Mouse (Mus musculus) layer of hippocampus, adult 6 months (tissue): ENCODE measurements around the gene Pdcd11. TPM values are rescaled to one million over a fixed set of nuclear protein-coding genes. Genes with fewer than 3 reads are reported as not detected.

Source experiments
- long read RNA-seq, 2 experiments: library from polyadenylated mRNA; unstranded; transcript quantifications; one replicate each; pipeline ENCODE4 v2.0.0; 2019 to 2020
- polyA plus RNA-seq: library from polyadenylated mRNA; unstranded; fragments of <200 nt; fragmentation: Nextera tagmentation; gene quantifications from 2 replicates; pipeline ENCODE4 v1.2.3, GENCODE M21; 2021

The Pdcd11 gene
- 2.7 TPM in 2 replicates for polyA plus RNA-seq
- long read RNA-seq, experiment 1, partial matches to known transcripts, result 13 of 13 reads
- long read RNA-seq, experiment 1, other reads (novel, unspliced or antisense), result 0 of 13 reads
- long read RNA-seq, experiment 2, full-length matches to known transcripts, result 2 of 13 reads
- long read RNA-seq, experiment 2, partial matches to known transcripts, result 10 of 13 reads
- long read RNA-seq, experiment 2, other reads (novel, unspliced or antisense), result 1 of 13 reads

GRCm38 (mm10) chr19:47090550-47091156 is at the start of gene Pdcd11, which contains the start of gene Usmg5:
Gene Pdcd11 (plus strand): TSS chr19:47090768.
Gene Usmg5 (minus strand): TSS chr19:47090647.

GRCm38 (mm10) chr19:47050271-47051032 is 40.1 kb upstream of the Pdcd11 start, which contains the start of gene Pcgf6:
Gene Pcgf6 (minus strand): TSS chr19:47050906.

DNA sequence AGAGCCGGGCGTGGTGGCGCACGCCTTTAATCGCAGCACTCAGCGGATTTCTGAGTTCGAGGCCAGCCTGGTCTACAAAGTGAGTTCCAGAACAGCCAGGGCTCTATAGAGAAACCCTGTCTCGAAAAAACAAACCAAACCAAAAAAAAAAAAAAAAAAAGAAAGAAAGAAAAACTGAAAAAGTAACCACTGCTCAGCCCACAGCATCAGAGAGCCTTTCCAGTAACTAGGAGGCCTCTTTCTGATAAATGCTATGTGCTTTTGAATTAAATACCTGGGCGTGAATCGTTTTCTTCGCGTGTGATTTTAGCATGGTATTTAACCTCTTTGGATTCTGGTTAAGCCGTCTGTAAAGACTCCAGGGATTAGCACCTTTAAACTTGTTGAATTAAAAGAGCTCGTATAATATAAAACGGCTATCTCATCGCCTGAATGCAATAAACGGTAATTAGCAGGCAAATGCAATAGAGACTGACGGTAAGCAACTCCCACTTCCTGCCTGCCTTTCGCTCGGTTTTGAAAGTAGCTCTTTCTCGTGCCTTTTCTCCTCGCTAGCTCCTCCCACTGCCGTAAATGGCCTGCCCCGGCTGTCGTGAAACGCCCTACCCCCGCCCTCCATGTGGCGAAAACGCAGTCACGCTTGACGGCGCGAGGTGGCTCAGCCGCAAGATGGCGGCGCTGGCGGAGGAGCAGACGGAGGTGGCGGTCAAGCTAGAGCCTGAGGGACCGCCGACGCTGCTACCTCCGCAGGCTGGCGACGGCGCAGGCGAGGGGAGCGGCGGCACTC is 23.3 kb upstream of the Pdcd11 start, which contains the start of gene Taf5:
Gene Taf5, plus strand, starts transcription at position 651 of the 787 bp plus-strand sequence.

DNA sequence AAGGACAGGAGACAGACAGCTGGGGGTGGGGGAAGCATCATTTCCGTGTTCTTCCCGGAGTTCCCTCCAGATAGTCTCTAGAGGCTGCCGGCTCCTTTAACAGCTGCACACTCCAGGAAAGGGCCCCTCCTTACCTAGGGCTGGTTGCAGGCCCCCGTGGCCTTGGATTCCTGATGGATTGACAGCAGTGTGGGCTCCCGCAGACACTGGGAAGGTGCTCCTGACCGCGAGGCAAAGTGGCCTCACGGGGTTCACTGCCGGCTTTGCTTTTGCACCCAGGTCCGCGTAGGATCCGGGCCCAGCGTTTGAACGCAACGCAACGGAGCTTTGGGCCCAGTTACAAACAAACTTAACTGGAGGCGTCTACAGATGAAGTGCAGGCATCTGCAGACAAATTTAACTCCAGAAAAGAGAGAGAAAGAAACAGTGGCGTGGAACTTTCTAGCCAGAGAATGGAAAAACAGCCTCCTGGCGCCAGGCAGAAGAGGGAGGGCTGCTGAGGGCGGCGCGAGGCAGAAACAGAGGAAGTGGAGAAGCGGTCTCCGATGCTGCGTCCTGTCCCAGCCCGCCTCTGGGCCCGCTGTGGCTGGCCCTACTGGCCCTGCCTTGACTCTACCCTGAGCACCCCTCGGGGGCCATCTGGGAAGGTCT is 47.3 kb downstream of the Pdcd11 start, which contains the start of gene Calhm2:
Gene Calhm2, minus strand, starts transcription at position 524 of the 651 bp plus-strand sequence.

GRCm38 (mm10) chr19:47144154-47144553 is 53.6 kb downstream of the Pdcd11 start, which contains the start of gene Calhm1:
Gene Calhm1 (minus strand): TSS chr19:47144254.

DNA sequence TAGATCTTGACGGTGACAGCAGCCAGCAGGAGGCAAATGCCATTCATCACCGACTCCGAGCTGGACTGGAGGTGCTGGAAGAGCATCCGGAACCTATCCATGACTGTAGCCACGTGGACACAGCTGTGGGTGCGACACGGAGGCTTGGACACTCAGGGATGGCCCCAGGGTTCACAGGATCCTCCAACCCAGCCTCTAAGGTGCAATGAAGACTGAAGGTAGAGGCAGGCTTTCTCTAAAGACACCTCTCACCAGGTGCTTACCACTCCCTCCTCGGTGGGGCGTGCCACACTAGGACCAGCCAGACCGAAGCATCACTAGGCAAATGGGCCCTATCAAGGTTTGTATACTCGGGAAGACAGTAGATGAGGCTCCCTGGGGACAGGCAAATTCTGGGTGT is 67.1 kb downstream of the Pdcd11 start, which contains the start of gene Calhm3:
Gene Calhm3, minus strand, starts transcription at position 101 of the 400 bp plus-strand sequence.

DNA sequence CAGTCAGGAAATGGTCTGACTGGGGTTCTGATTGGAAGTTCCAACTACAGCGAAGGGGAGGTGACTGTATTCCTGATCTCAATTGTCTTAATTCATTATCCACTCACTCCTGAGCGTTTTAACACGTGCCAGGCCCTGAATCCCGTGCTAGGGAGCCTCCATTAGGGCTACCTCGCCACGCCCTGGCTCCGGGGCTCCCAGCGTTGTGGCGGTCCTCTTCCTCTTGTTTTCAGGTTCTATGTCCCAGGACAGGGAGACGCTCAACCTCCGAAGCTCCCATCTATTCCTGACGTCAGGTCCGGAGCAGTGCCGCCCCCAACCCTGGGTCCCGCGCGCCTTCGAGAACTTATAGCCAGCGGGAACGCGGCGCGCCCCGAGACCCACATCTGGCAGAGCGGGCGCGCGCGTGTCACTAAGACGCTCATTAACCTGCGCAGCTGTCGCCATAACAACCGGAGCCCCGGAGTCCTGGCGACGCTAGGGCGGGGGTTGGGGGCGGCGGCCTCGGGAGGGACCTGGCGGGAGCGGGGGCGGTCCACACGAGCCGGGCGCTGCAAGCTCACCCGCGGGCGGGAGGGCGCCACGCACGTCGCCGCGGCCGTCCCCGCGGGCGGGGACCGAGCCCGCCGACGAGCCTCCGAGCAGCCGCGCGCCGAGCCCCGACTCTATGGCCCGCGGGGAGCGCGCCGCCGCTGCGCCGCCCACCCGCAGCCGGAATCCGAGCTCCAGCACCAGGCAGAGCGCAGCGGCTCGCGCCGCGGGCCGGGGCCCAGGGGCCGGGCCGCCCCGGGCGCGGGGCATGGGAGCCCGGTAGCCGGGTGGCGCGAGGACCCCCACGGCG is 88.1 kb downstream of the Pdcd11 start, which contains the start of gene Neurl1a:
Gene Neurl1a, plus strand, starts transcription at position 390 of the 841 bp plus-strand sequence.

Other genes starting within 250 kb of the Pdcd11 start
- 65.0 and 74.4 TPM in 2 replicates for gene Ina, start 76.1 kb upstream of the Pdcd11 start, polyA plus RNA-seq
- gene Nt5c2, start 75.6 kb upstream of the Pdcd11 start, polyA plus RNA-seq, result 26.3 and 30.8 TPM in 2 replicates
- gene Pcgf6, start 39.9 kb upstream of the Pdcd11 start, polyA plus RNA-seq, result 5.6 and 6.0 TPM in 2 replicates
- gene Taf5, start 23.0 kb upstream of the Pdcd11 start, polyA plus RNA-seq, result 0.68 and 0.70 TPM in 2 replicates
- gene Usmg5, start 121 bp upstream of the Pdcd11 start, polyA plus RNA-seq, result 3,663 and 4,239 TPM in 2 replicates
- 3.6 and 4.6 TPM in 2 replicates for gene Calhm2, start 47.5 kb downstream of the Pdcd11 start, polyA plus RNA-seq
- not detected in 2 replicates for gene Calhm1, start 53.5 kb downstream of the Pdcd11 start, polyA plus RNA-seq
- 0.18 TPM in 1 of 2 replicates, not detected in the other for gene Calhm3, start 67.0 kb downstream of the Pdcd11 start, polyA plus RNA-seq
- 33.6 and 34.5 TPM in 2 replicates for gene Neurl1a, start 88.1 kb downstream of the Pdcd11 start, polyA plus RNA-seq